Mouse (Mus musculus) kidney, adult 2 months (tissue): ENCODE results near the gene Cabin1.

Experiments
- CTCF ChIP-seq: fragments of 200-500 bp; conservative IDR thresholded peaks from 2 replicates; pipeline ENCODE4 v1.5.1; 2011; ENCODE audit warnings: low read depth, mild to moderate bottlenecking, control low read depth, low read length, moderate library complexity, mixed read lengths; ENCODE audit not compliant: insufficient read depth, insufficient read length
- POLR2A ChIP-seq: fragments of 200-500 bp; IDR thresholded peaks from one replicate; pipeline ENCODE4 v1.6.1; 2011; ENCODE audit warnings: low read depth, low read length, control low read depth

GRCm38 (mm10) chr10:75789081-75789735, 25.1 kb upstream of the Cabin1 start:
- TF ChIP-seq CTCF = no peak
- TF ChIP-seq POLR2A = no peak
